Mouse (Mus musculus) gastrocnemius, postnatal 10 days (tissue): ENCODE results near the gene Tdrkh. TPM values are rescaled to one million over a fixed set of nuclear protein-coding genes. Genes with fewer than 3 reads are reported as not detected.
A peak's percentile ranks its signal among the peaks of the same experiment; 100 is the strongest.

ENCODE experiments used
- DNase-seq: peaks from one replicate; pipeline ENCODE4 v3.0.0; 2021; ENCODE audit warnings: mixed read lengths
- total RNA-seq, 2 experiments: library from RNA; stranded (reverse); gene quantifications; 2 replicates each; pipeline ENCODE4 v1.2.3; 2021

Tdrkh gene
- total RNA-seq, 2 experiments from 2014 or later = 6.3 to 8.9 TPM

- DNase-seq = no peak
Observed at GRCm38 (mm10) chr3:94463926-94464578, 51.0 kb downstream of the Tdrkh start.

GRCm38 (mm10) chr3:94465632-94466430, 52.8 kb downstream of the Tdrkh start:
- DNase-seq = no peak

GRCm38 (mm10) chr3:94468931-94469330, 55.9 kb downstream of the Tdrkh start:
- DNase-seq = no peak

GRCm38 (mm10) chr3:94472447-94473114, 59.5 kb downstream of the Tdrkh start:
- peak; percentile 24 for DNase-seq

GRCm38 (mm10) chr3:94473115-94473505, 60.0 kb downstream of the Tdrkh start:
- DNase-seq = no peak

- peak; percentile 25 for DNase-seq
Observed at GRCm38 (mm10) chr3:94473567-94474232, 60.6 kb downstream of the Tdrkh start.

- no peak for DNase-seq
Observed at GRCm38 (mm10) chr3:94476301-94477035, 63.4 kb downstream of the Tdrkh start.

- DNase-seq = no peak
Observed at GRCm38 (mm10) chr3:94477444-94477843, 64.4 kb downstream of the Tdrkh start.

GRCm38 (mm10) chr3:94477981-94478422, 64.9 kb downstream of the Tdrkh start, which contains the start of gene Celf3:
Gene Celf3, plus strand, starts transcription at chr3:94478295.
- DNase-seq = no peak

- no peak for DNase-seq
Observed at GRCm38 (mm10) chr3:94478591-94479169, 65.6 kb downstream of the Tdrkh start.

- no peak for DNase-seq
Observed at GRCm38 (mm10) chr3:94479564-94479963, 66.5 kb downstream of the Tdrkh start.

GRCm38 (mm10) chr3:94480291-94480884, 67.3 kb downstream of the Tdrkh start, which contains the start of gene Riiad1:
Gene Riiad1, minus strand, starts transcription at chr3:94480341.
- DNase-seq = no peak

- no peak for DNase-seq
Observed at GRCm38 (mm10) chr3:94481429-94481828, 68.4 kb downstream of the Tdrkh start.

GRCm38 (mm10) chr3:94482764-94483385, 69.8 kb downstream of the Tdrkh start:
- no peak for DNase-seq

- DNase-seq = no peak
Observed at GRCm38 (mm10) chr3:94483790-94484439, 70.8 kb downstream of the Tdrkh start.
